Mouse (Mus musculus) liver, embryonic 16.5 days (tissue): Measurements from ENCODE around the gene Kif18a. TPM values are rescaled to one million over a fixed set of nuclear protein-coding genes. Genes with fewer than 3 reads are reported as not detected.

ENCODE experiments used
- ATAC-seq: fragments of 200-750 bp; cut with Nextera tagmentation; 2 replicates; pipeline ENCODE4 v1.8.0; 2017; ENCODE audit warnings: low read depth, mild to moderate bottlenecking, moderate number of reproducible peaks, moderate library complexity
- H3K27ac ChIP-seq: fragments of 300-500 bp; sonication (generic); 2 replicates; pipeline ENCODE4 v1.5.1; 2014; ENCODE audit warnings: mild to moderate bottlenecking, low read length
- H3K27me3 ChIP-seq: fragments of 300-500 bp; sonication (generic); 2 replicates; pipeline ENCODE4 v1.6.1; 2014; ENCODE audit warnings: low read depth, low read length, mixed read lengths; ENCODE audit not compliant: control insufficient read depth, insufficient read depth
- H3K36me3 ChIP-seq: fragments of 300-500 bp; sonication (generic); 2 replicates; pipeline ENCODE4 v1.6.1; 2014; ENCODE audit warnings: mild to moderate bottlenecking; ENCODE audit not compliant: control insufficient read depth, insufficient read depth
- H3K4me1 ChIP-seq: fragments of 300-500 bp; sonication (generic); 2 replicates; pipeline ENCODE4 v1.6.1; 2014; ENCODE audit warnings: low read depth, low read length, mixed read lengths; ENCODE audit not compliant: control insufficient read depth
- H3K4me2 ChIP-seq: fragments of 300-500 bp; sonication (generic); 2 replicates; pipeline ENCODE4 v1.6.1; 2014; ENCODE audit warnings: low read depth, low read length, mixed read lengths
- H3K4me3 ChIP-seq: fragments of 300-500 bp; sonication (generic); 2 replicates; pipeline ENCODE4 v1.5.1; 2014; ENCODE audit warnings: low read depth, mild to moderate bottlenecking, low read length
- H3K9ac ChIP-seq: fragments of 300-500 bp; sonication (generic); 2 replicates; pipeline ENCODE4 v1.6.1; 2014; ENCODE audit warnings: low read depth, low read length
- H3K9me3 ChIP-seq: fragments of 300-500 bp; sonication (generic); replicated peaks from 2 replicates; pipeline ENCODE4 v1.6.1; 2016; ENCODE audit warnings: low read length; ENCODE audit not compliant: control insufficient read depth
- WGBS: fragments of 180-500 bp; shearing (Covaris S2); extraction: QIAGEN DNeasy Blood & Tissue Kit; methylation state at CpG from one replicate; pipeline ENCODE4 v1.1.7; 2014; ENCODE audit not compliant: insufficient replicate concordance; 5-methylcytosine and 5-hydroxymethylcytosine counted together
- polyA plus RNA-seq: library from polyadenylated mRNA; unstranded; fragments of >200 nt; fragmentation: Nextera tagmentation; extraction: Ambion mirVana; gene quantifications from 2 replicates; pipeline ENCODE4 v1.2.1, GENCODE M21; 2015

Gene Kif18a
- polyA plus RNA-seq, 1 experiment from 2014 or later: 21.3 TPM

GRCm38 (mm10) chr2:109335765-109336164 lies 55.2 kb downstream of the Kif18a start:
- H3K4me2 ChIP-seq: no peak overlapping the region
- H3K9me3 ChIP-seq: no peaks in the 10 kb centered on the region
- H3K9ac ChIP-seq: no peak overlapping the region
- 62% methylated on average over 1 of the region's 1 CpGs for WGBS
- no peaks in the 10 kb centered on the region for H3K4me1 ChIP-seq
- H3K27me3 ChIP-seq: no peaks in the 10 kb centered on the region
- no peak overlapping the region for H3K27ac ChIP-seq
- H3K4me3 ChIP-seq: no peak overlapping the region
- peaks cover 15% of the 10 kb centered on the region for H3K36me3 ChIP-seq
- ATAC-seq: no peak

GRCm38 (mm10) chr2:109345386-109345785 lies 64.8 kb downstream of the Kif18a start:
- 84% methylated on average over 4 of the region's 4 CpGs for WGBS

GRCm38 (mm10) chr2:109348742-109349141 lies 68.2 kb downstream of the Kif18a start:
- Histone ChIP-seq H3K9me3 (no peaks in the 10 kb centered on the region), H3K36me3 (no peaks in the 10 kb centered on the region), H3K4me3 (no peak overlapping the region), H3K27ac (no peak overlapping the region), H3K27me3 (no peaks in the 10 kb centered on the region), H3K4me1 (no peaks in the 10 kb centered on the region), H3K4me2 (no peak overlapping the region), H3K9ac (no peak overlapping the region)
- WGBS: 73% methylated on average over 4 of the region's 4 CpGs
- no peak for ATAC-seq

More at GRCm38 (mm10) chr2:109345386-109345785, 64.8 kb downstream of the Kif18a start:
- Histone ChIP-seq H3K27ac (no peak overlapping the region), H3K9ac (no peak overlapping the region), H3K9me3 (no peaks in the 10 kb centered on the region), H3K4me2 (no peak overlapping the region), H3K4me1 (no peaks in the 10 kb centered on the region), H3K4me3 (no peak overlapping the region), H3K36me3 (peaks cover 3% of the 10 kb centered on the region), H3K27me3 (no peaks in the 10 kb centered on the region)
- ATAC-seq: no peak

DNA sequence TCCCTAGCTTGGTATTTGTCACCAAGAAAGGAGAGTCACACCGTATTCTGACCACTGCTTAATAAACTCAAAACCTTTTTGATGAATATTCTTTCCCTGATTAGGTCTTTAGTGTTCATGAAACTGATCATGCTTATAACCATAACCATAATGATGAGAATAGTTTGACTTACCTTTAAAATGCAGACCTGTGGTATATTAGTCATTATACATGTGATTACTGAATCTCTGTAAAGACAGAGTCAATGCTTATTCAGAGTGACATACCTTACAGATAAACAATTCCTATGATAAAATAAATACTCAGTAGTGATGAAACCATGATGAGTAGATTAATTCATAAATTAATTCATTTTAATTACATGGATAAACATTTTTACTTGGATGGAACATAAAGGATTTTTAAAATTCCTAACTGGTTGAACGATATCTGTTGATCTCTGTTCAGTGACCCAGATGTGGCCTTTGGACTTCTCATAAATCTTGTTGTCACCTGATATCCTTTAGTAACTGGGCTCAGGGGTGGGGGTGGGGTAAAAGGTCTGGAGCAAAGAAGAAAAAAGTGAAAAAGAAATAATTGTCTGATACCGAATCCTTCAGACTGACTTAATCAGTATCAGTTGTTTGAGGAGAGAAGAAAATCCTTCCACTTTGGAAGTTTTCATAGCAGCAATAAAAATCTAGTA lies 78.1 kb downstream of the Kif18a start:
- 55% methylated on average over 3 of the region's 3 CpGs for whole genome bisulfite sequencing

DNA sequence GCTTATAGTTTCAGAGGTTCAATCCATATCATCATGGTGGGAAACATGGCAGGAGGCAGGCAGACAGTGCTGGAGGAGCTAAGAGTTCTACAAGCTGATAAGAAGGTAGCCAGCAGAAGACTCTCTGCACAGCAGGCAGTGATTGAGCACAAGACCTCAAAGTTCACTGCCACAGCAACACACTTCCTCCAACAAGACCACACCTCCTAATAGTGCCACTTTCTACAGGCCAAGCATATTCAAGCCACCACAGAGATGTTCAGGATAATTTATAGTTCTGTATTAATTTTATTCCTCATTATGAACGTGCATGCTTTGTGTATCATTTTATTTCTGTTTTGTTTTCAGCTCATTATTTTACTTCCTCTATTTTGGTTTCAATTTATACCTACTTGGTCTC lies 85.4 kb downstream of the Kif18a start:
- Histone ChIP-seq H3K9ac (no peak overlapping the region), H3K4me1 (no peaks in the 10 kb centered on the region), H3K27me3 (no peaks in the 10 kb centered on the region), H3K4me3 (no peak overlapping the region), H3K9me3 (no peaks in the 10 kb centered on the region), H3K36me3 (no peaks in the 10 kb centered on the region), H3K27ac (no peak overlapping the region), H3K4me2 (no peak overlapping the region)
- no peak for ATAC-seq
- 46% methylated on average over 1 of the region's 1 CpGs for WGBS

More for the DNA sequence above, 78.1 kb downstream of the Kif18a start:
- H3K27ac ChIP-seq: no peak overlapping the region
- no peaks in the 10 kb centered on the region for H3K36me3 ChIP-seq
- H3K9me3 ChIP-seq: no peaks in the 10 kb centered on the region
- H3K9ac ChIP-seq: no peak overlapping the region
- no peak overlapping the region for H3K4me3 ChIP-seq
- no peaks in the 10 kb centered on the region for H3K27me3 ChIP-seq
- no peak for ATAC-seq
- no peaks in the 10 kb centered on the region for H3K4me1 ChIP-seq
- H3K4me2 ChIP-seq: no peak overlapping the region

- ATAC-seq: no peak
- no peaks in the 10 kb centered on the region for H3K27me3 ChIP-seq
- no peaks in the 10 kb centered on the region for H3K9me3 ChIP-seq
- no peak overlapping the region for H3K27ac ChIP-seq
- no peaks in the 10 kb centered on the region for H3K36me3 ChIP-seq
- H3K4me1 ChIP-seq: no peaks in the 10 kb centered on the region
- H3K4me3 ChIP-seq: no peak overlapping the region
- 31% methylated on average over 2 of the region's 2 CpGs for WGBS
- H3K9ac ChIP-seq: no peak overlapping the region
- no peak overlapping the region for H3K4me2 ChIP-seq
Observed at GRCm38 (mm10) chr2:109374881-109375280, 94.3 kb downstream of the Kif18a start.

- H3K4me3 ChIP-seq: no peak overlapping the region
- H3K27ac ChIP-seq: no peak overlapping the region
- no peak overlapping the region for H3K4me2 ChIP-seq
- ATAC-seq: no peak
- H3K4me1 ChIP-seq: no peaks in the 10 kb centered on the region
- H3K9me3 ChIP-seq: no peaks in the 10 kb centered on the region
- no peaks in the 10 kb centered on the region for H3K36me3 ChIP-seq
- no peak overlapping the region for H3K9ac ChIP-seq
- 39% methylated on average over 1 of the region's 1 CpGs for WGBS
- H3K27me3 ChIP-seq: no peaks in the 10 kb centered on the region
Observed at GRCm38 (mm10) chr2:109384019-109384418, 103.5 kb downstream of the Kif18a start.

DNA sequence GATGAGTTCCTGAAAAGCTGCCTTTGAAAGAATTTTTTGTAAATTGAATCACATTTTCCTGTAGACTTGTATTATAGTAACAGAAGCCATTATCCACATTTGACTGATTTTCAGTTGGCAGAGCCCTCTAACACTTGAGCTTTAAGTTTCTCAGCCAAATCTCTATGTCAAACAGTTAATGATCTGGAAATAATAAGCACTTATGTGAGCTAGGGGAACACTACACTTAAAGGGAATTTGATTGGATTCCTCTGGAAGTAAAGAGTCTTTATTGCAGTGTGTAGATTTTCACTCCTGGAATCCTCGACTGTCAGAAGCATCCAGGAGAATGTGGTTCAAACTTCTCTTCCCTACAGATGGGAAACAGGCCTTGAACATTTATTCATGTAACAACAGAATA lies 105.7 kb downstream of the Kif18a start:
- no peaks in the 10 kb centered on the region for H3K27me3 ChIP-seq
- no peak overlapping the region for H3K4me2 ChIP-seq
- WGBS: 33% methylated on average over 1 of the region's 1 CpGs
- no peaks in the 10 kb centered on the region for H3K4me1 ChIP-seq
- H3K36me3 ChIP-seq: no peaks in the 10 kb centered on the region
- H3K27ac ChIP-seq: no peak overlapping the region
- H3K9me3 ChIP-seq: no peaks in the 10 kb centered on the region
- no peak overlapping the region for H3K9ac ChIP-seq
- no peak overlapping the region for H3K4me3 ChIP-seq
- no peak for ATAC-seq

- H3K9me3 ChIP-seq: no peaks in the 10 kb centered on the region
- no peak overlapping the region for H3K4me2 ChIP-seq
- H3K4me3 ChIP-seq: no peak overlapping the region
- no peaks in the 10 kb centered on the region for H3K4me1 ChIP-seq
- no peaks in the 10 kb centered on the region for H3K27me3 ChIP-seq
- no peak for ATAC-seq
- no peak overlapping the region for H3K9ac ChIP-seq
- no peaks in the 10 kb centered on the region for H3K36me3 ChIP-seq
- no peak overlapping the region for H3K27ac ChIP-seq
- WGBS: 16% methylated on average over 5 of the region's 5 CpGs
Observed at GRCm38 (mm10) chr2:109388733-109389132, 108.2 kb downstream of the Kif18a start.
